Mouse (Mus musculus): ENCODE data around the gene Actrt2. TPM values are rescaled to one million over a fixed set of nuclear protein-coding genes. Genes with fewer than 3 reads are reported as not detected.

Actrt2 gene
- total and polyA plus RNA-seq, 2 experiments from 2014 or later, result not detected

DNA sequence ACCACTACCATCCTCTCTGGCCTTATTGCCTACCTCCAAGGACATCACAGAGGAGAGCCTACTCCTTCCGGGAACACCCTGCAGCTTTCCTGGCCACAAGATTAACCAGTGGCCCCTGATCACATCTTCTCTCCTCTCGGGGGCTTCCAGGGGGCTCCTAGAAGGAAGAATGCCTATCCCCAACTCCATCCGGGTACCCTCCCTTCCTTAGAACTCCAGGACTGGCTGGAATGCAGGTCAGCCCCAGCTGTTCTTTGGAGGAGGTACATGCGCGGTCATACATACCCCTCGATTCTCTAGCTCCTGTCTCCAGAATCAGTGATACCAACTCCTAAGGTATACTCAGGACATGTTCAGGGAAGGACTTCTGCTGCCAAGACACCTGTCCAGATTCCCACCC, 37.4 kb upstream of the Actrt2 start:
- no peaks in the 10 kb centered on the region for H3K27me3 ChIP-seq (ENCODE audit: insufficient read depth, low read length)
- no peak overlapping the region for H3K4me3 ChIP-seq (ENCODE audit: low read length)
- H3K9me3 ChIP-seq (ENCODE audit: low read length), result no peaks in the 10 kb centered on the region
- ATAC-seq (no peak), DNase-seq (ENCODE audit: low spot score) (no peak)
- H3K4me1 ChIP-seq (ENCODE audit: insufficient read depth, low read length), result no peaks in the 10 kb centered on the region
- TF ChIP-seq CTCF (IDR thresholded peaks at IDR 0.05; ENCODE audit: low read depth), result no peak
- H3K4me2 ChIP-seq (ENCODE audit: low read depth, low read length), result no peak overlapping the region
- no peak overlapping the region for H3K27ac ChIP-seq
- no peaks in the 10 kb centered on the region for H3K36me3 ChIP-seq (ENCODE audit: insufficient read depth, low read length)
- no peak overlapping the region for H3K9ac ChIP-seq (replicated peaks; ENCODE audit: low read length)
- 83% methylated on average over 6 of the region's 6 CpGs for WGBS

DNA sequence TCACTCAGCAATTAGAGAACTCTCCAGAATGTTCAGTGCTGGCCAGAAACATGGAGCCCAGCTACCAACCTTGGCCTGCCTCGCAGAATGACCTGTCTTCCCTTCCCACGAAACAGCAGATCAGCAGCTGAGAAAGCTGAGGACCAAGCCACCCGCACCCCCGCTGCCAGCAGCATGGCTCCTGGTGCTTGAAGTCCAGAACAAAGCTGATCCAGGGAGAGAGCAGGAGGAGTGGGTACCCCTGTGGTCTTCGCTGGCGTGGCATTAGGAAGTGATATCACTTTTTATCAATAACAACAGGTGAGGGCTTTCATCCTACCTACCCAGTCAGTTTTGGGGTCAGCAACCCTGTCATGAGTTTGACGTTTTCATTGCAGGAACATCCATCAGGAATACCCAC, 36.9 kb upstream of the Actrt2 start:
- H3K27ac ChIP-seq, result no peak overlapping the region
- H3K9ac ChIP-seq (replicated peaks; ENCODE audit: low read length), result no peak overlapping the region
- TF ChIP-seq CTCF (IDR thresholded peaks at IDR 0.05; ENCODE audit: low read depth), result no peak
- H3K4me2 ChIP-seq (ENCODE audit: low read depth, low read length), result no peak overlapping the region
- no peaks in the 10 kb centered on the region for H3K36me3 ChIP-seq (ENCODE audit: insufficient read depth, low read length)
- 81% methylated on average over 7 of the region's 7 CpGs for WGBS
- no peaks in the 10 kb centered on the region for H3K27me3 ChIP-seq (ENCODE audit: insufficient read depth, low read length)
- no peak overlapping the region for H3K4me3 ChIP-seq (ENCODE audit: low read length)
- ATAC-seq (no peak), DNase-seq (ENCODE audit: low spot score) (no peak)
- no peaks in the 10 kb centered on the region for H3K9me3 ChIP-seq (ENCODE audit: low read length)
- no peaks in the 10 kb centered on the region for H3K4me1 ChIP-seq (ENCODE audit: insufficient read depth, low read length)

DNA sequence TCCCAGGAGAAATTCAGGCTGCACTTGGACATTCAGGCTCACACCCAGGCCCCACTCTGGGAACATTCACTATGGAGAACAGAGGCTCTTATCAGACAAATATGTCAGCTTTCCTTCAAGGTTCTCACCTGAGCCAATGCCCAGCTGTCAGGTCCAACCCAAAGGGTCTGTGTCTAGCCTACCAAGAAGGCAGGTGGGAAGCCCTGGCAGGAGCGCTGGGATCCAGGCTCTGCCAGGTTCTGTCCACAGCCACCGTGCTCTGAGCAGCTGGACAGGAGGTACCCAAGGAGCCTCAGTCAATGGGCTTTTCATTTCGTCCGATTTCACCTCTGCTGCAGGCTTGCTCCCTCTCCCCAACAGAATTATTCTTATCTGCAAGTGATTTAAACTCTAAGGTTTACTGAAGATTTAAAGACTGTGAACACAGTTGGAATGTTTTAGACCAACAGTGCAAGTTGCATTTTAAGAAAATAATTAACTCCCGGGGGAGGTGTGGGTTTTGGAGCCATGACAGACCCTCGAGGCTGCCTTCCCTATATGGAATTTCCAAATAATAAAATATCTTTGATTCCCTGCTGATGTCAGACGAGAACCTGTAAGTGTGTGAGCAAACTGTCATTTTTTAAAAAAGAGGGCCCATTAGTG, 35.9 kb upstream of the Actrt2 start:
- no peak for ATAC-seq

DNA sequence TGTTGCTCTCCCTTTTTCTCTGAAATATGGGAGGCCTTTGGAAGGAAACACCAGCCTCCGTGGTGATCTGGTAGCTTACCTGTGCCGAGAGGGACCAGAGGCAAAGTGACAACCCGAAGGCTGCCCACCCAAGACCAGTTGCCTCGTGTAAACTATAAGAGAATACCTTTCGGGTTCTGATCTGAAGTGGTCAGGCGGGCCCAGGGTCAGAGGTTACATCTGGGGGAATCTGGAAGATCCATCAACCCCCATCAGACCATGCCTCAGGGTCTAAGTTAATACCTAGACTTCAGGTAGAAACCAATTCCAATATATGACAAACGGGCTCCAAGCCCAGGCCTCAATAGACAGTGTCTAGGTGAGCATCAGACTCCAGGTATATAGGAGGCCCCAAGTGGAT, 35.3 kb upstream of the Actrt2 start:
- H3K36me3 ChIP-seq (ENCODE audit: insufficient read depth, low read length), result no peaks in the 10 kb centered on the region
- H3K9me3 ChIP-seq (ENCODE audit: low read length), result no peaks in the 10 kb centered on the region
- TF ChIP-seq CTCF (IDR thresholded peaks at IDR 0.05; ENCODE audit: low read depth), result no peak
- no peaks in the 10 kb centered on the region for H3K27me3 ChIP-seq (ENCODE audit: insufficient read depth, low read length)
- no peak overlapping the region for H3K9ac ChIP-seq (replicated peaks; ENCODE audit: low read length)
- no peak overlapping the region for H3K4me2 ChIP-seq (ENCODE audit: low read depth, low read length)
- H3K4me1 ChIP-seq (ENCODE audit: insufficient read depth, low read length), result no peaks in the 10 kb centered on the region
- no peak overlapping the region for H3K4me3 ChIP-seq (ENCODE audit: low read length)
- H3K27ac ChIP-seq, result no peak overlapping the region
- WGBS, result 91% methylated on average over 7 of the region's 7 CpGs
- DNase-seq (ENCODE audit: low spot score) (no peak), ATAC-seq (no peak)

More for the DNA sequence above, 35.9 kb upstream of the Actrt2 start:
- Histone ChIP-seq H3K9ac (replicated peaks; ENCODE audit: low read length) (no peak overlapping the region), H3K27ac (no peak overlapping the region), H3K36me3 (ENCODE audit: insufficient read depth, low read length) (no peaks in the 10 kb centered on the region), H3K4me3 (ENCODE audit: low read length) (no peak overlapping the region), H3K27me3 (ENCODE audit: insufficient read depth, low read length) (no peaks in the 10 kb centered on the region), H3K4me2 (ENCODE audit: low read depth, low read length) (no peak overlapping the region), H3K9me3 (ENCODE audit: low read length) (no peaks in the 10 kb centered on the region), H3K4me1 (ENCODE audit: insufficient read depth, low read length) (no peaks in the 10 kb centered on the region)
- WGBS, result 63% methylated on average over 7 of the region's 7 CpGs
- DNase-seq (ENCODE audit: low spot score), result no peak
- TF ChIP-seq CTCF (IDR thresholded peaks at IDR 0.05; ENCODE audit: low read depth), result no peak

DNA sequence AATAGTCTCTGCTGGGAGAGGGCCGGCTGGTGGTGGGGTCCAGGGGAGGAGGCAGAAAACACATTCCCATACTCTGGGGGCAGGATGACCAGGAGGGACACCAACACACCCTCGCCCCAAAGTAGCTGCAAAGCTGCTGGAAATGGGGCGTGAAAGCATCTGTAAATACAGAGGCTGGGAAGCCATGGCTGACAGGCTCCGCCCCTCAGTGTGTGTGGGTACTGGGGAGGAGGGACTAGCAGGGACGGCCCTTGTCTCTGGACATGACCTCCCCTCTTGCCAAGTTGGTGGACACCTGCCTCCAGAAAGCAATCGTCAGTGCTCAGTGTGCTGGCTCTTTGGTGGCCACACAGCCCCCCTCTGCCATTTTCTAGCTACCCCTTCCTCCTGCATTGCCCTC, 34.5 kb upstream of the Actrt2 start:
- no peaks in the 10 kb centered on the region for H3K4me1 ChIP-seq (ENCODE audit: insufficient read depth, low read length)
- WGBS, result 62% methylated on average over 6 of the region's 6 CpGs
- H3K9me3 ChIP-seq (ENCODE audit: low read length), result no peaks in the 10 kb centered on the region
- no peaks in the 10 kb centered on the region for H3K27me3 ChIP-seq (ENCODE audit: insufficient read depth, low read length)
- ATAC-seq (no peak), DNase-seq (ENCODE audit: low spot score) (no peak)
- no peak overlapping the region for H3K9ac ChIP-seq (replicated peaks; ENCODE audit: low read length)
- no peak for TF ChIP-seq CTCF (IDR thresholded peaks at IDR 0.05; ENCODE audit: low read depth)
- H3K27ac ChIP-seq, result no peak overlapping the region
- no peak overlapping the region for H3K4me2 ChIP-seq (ENCODE audit: low read depth, low read length)
- H3K4me3 ChIP-seq (ENCODE audit: low read length), result no peak overlapping the region
- H3K36me3 ChIP-seq (ENCODE audit: insufficient read depth, low read length), result no peaks in the 10 kb centered on the region

DNA sequence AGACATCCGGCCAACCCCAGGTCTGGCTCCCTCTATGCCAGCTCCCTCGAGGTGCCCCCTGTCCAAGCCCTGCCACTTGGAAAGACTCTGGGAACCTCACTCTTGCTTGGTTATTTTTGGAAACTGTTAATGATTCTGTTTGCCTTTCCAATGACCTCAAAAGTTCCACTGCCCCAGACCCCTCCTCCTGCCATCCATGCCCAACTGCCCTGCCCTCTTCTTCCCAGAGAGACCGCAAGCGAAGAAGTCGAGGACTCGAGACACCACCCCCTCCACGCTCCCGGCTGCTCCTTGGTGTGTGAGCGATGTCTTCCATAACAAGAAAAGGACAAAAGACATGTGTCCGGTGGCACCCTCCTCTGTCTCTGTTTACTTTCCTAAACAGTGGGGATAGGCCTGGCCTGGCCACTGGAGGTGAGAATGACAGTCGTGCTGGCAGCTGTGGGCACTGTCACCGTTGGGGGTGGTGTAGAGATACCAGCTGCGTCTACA, 33.3 kb upstream of the Actrt2 start:
- Histone ChIP-seq H3K4me3 (ENCODE audit: low read length) (no peak overlapping the region), H3K27ac (no peak overlapping the region), H3K9ac (replicated peaks; ENCODE audit: low read length) (no peak overlapping the region), H3K36me3 (ENCODE audit: insufficient read depth, low read length) (no peaks in the 10 kb centered on the region), H3K4me1 (ENCODE audit: insufficient read depth, low read length) (no peaks in the 10 kb centered on the region), H3K9me3 (ENCODE audit: low read length) (no peaks in the 10 kb centered on the region), H3K4me2 (ENCODE audit: low read depth, low read length) (no peak overlapping the region), H3K27me3 (ENCODE audit: insufficient read depth, low read length) (no peaks in the 10 kb centered on the region)
- TF ChIP-seq CTCF (IDR thresholded peaks at IDR 0.05; ENCODE audit: low read depth), result no peak
- ATAC-seq, result no peak
- DNase-seq (ENCODE audit: low spot score), result no peak
- WGBS, result 80% methylated on average over 13 of the region's 13 CpGs

DNA sequence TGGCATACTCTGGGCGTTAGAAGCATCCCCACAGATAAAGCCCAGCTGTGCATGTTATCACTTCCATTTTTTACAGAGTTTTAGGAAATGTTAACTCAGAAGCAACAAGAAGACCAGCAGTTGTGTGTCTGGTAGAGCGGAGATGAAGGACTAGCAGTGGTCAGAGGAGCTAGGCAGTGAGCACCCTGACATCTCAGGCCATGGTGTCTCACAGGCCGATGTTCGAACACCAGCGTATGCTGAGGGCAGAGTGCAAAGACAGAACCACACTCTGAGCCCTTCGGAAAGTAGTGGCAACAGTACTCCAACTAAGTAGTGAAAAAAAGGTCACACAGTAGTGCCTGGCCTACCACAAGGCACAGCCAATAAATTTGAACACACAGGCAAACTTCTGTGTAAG, 32.8 kb upstream of the Actrt2 start:
- H3K9me3 ChIP-seq (ENCODE audit: low read length), result no peaks in the 10 kb centered on the region
- no peak for DNase-seq (ENCODE audit: low spot score)
- ATAC-seq, result no peak
- no peak overlapping the region for H3K9ac ChIP-seq (replicated peaks; ENCODE audit: low read length)
- H3K4me2 ChIP-seq (ENCODE audit: low read depth, low read length), result no peak overlapping the region
- H3K27me3 ChIP-seq (ENCODE audit: insufficient read depth, low read length), result no peaks in the 10 kb centered on the region
- no peaks in the 10 kb centered on the region for H3K36me3 ChIP-seq (ENCODE audit: insufficient read depth, low read length)
- no peak overlapping the region for H3K4me3 ChIP-seq (ENCODE audit: low read length)
- TF ChIP-seq CTCF (IDR thresholded peaks at IDR 0.05; ENCODE audit: low read depth), result no peak
- H3K4me1 ChIP-seq (ENCODE audit: insufficient read depth, low read length), result no peaks in the 10 kb centered on the region
- no peak overlapping the region for H3K27ac ChIP-seq
- WGBS, result 94% methylated on average over 6 of the region's 6 CpGs
